Mouse (Mus musculus) liver, embryonic 14.5 days (tissue): Measurements from ENCODE around the gene Ldlrad2. TPM values are rescaled to one million over a fixed set of nuclear protein-coding genes. Genes with fewer than 3 reads are reported as not detected.
A peak's percentile ranks its signal among the peaks of the same experiment; 100 is the strongest.

Experiments used
- ATAC-seq: fragments of 200-750 bp; cut with Nextera tagmentation; 2 replicates; pipeline ENCODE4 v1.8.0; 2017; ENCODE audit warnings: moderate number of reproducible peaks, mild to moderate bottlenecking, moderate library complexity; ENCODE audit not compliant: insufficient read depth
- DNase-seq, 3 experiments: peaks; one replicate each; pipeline ENCODE4 v3.0.0-alpha.2; 2012 to 2013; ENCODE audit warnings: low read depth in 3 of 3, low spot score in 3 of 3
- H3K27ac ChIP-seq: fragments of 300-500 bp; sonication (generic); 2 replicates; pipeline ENCODE4 v1.5.1; 2014; ENCODE audit warnings: moderate library complexity, mild to moderate bottlenecking, control low read depth, inconsistent platforms
- H3K27me3 ChIP-seq: fragments of 300-500 bp; sonication (generic); 2 replicates; pipeline ENCODE4 v1.6.1; 2014; ENCODE audit warnings: mild to moderate bottlenecking, low read length, moderate library complexity; ENCODE audit not compliant: control insufficient read depth, insufficient read depth
- H3K36me3 ChIP-seq: fragments of 300-500 bp; sonication (generic); replicated peaks from 2 replicates; pipeline ENCODE4 v1.6.1; 2014; ENCODE audit warnings: low read depth; ENCODE audit not compliant: control insufficient read depth, insufficient read depth
- H3K4me1 ChIP-seq, 2 experiments: fragments of 200-500 bp in 1 of 2; fragments of 300-500 bp in 1 of 2; sonication (generic) in 1 of 2; replicated peaks; 2 replicates each; pipeline ENCODE4 v1.6.1; 2012 to 2014; ENCODE audit warnings: antibody characterized with exemption in 1 of 2, inconsistent platforms in 1 of 2, low read length in 1 of 2; ENCODE audit not compliant: control insufficient read depth in 2 of 2, insufficient read depth in 2 of 2
- H3K4me2 ChIP-seq: fragments of 300-500 bp; sonication (generic); 2 replicates; pipeline ENCODE4 v1.6.1; 2014; ENCODE audit warnings: low read depth, mild to moderate bottlenecking, control low read depth, moderate library complexity
- H3K4me3 ChIP-seq, 2 experiments: fragments of 200-500 bp in 1 of 2; fragments of 300-500 bp in 1 of 2; sonication (generic) in 1 of 2; 2 replicates each; pipeline ENCODE4 v1.5.1; 2012 to 2014; ENCODE audit warnings: low read depth in 2 of 2, low read length in 2 of 2, mild to moderate bottlenecking in 2 of 2, control low read depth in 1 of 2, inconsistent platforms in 1 of 2, moderate library complexity in 1 of 2; ENCODE audit not compliant: insufficient read depth in 1 of 2
- H3K9ac ChIP-seq: fragments of 300-500 bp; sonication (generic); replicated peaks from 2 replicates; pipeline ENCODE4 v1.6.1; 2014; ENCODE audit warnings: mild to moderate bottlenecking, control low read depth, moderate library complexity
- H3K9me3 ChIP-seq: fragments of 300-500 bp; sonication (generic); 2 replicates; pipeline ENCODE4 v1.6.1; 2016; ENCODE audit warnings: low read length, mixed read lengths; ENCODE audit not compliant: control insufficient read depth
- CTCF ChIP-seq: IDR thresholded peaks from 2 replicates; pipeline ENCODE4 v1.5.1; 2016; ENCODE audit warnings: antibody characterized with exemption, low read depth, control low read depth
- EP300 ChIP-seq: IDR thresholded peaks from 2 replicates; pipeline ENCODE4 v1.6.1; 2016; ENCODE audit warnings: antibody characterized with exemption, low read depth
- WGBS: fragments of 180-500 bp; shearing (Covaris S2); extraction: QIAGEN DNeasy Blood & Tissue Kit; methylation state at CpG from one replicate; pipeline ENCODE4 v1.1.7; 2014; ENCODE audit not compliant: insufficient replicate concordance; 5-methylcytosine and 5-hydroxymethylcytosine counted together
- polyA plus RNA-seq, 2 experiments: library from polyadenylated mRNA; depleted of rRNA in 1 of 2; stranded (reverse) in 1 of 2; unstranded in 1 of 2; fragments of >200 nt; fragmentation: Nextera tagmentation in 1 of 2; extraction: Ambion mirVana in 1 of 2; gene quantifications; 2 replicates each; pipeline versions ENCODE4 v1.2.1 to v1.2.3; 2012 to 2014

Ldlrad2 gene
- polyA plus RNA-seq, 2 experiments, result not detected

GRCm38 (mm10) chr4:137556673-137557210, 17.6 kb downstream of the Ldlrad2 start:
- Histone ChIP-seq H3K4me3 (no peak overlapping the region), H3K27me3 (no peaks in the 10 kb centered on the region), H3K27ac (no peak overlapping the region), H3K9me3 (no peaks in the 10 kb centered on the region), H3K36me3 (no peaks in the 10 kb centered on the region), H3K9ac (no peak overlapping the region), H3K4me1 (no peaks in the 10 kb centered on the region), H3K4me2 (no peak overlapping the region)
- ATAC-seq (no peak), DNase-seq (no peak)
- 79% methylated on average over 16 of the region's 16 CpGs for WGBS
- TF ChIP-seq EP300, result no peak
- no peak for TF ChIP-seq CTCF

- Histone ChIP-seq H3K36me3 (no peaks in the 10 kb centered on the region), H3K4me1 (no peaks in the 10 kb centered on the region), H3K9ac (no peak overlapping the region), H3K4me3 (no peak overlapping the region), H3K27me3 (no peaks in the 10 kb centered on the region), H3K27ac (no peak overlapping the region), H3K9me3 (no peaks in the 10 kb centered on the region), H3K4me2 (no peak overlapping the region)
- WGBS, result 86% methylated on average over 17 of the region's 17 CpGs
- DNase-seq (no peak), ATAC-seq (no peak)
- TF ChIP-seq CTCF, result no peak
- no peak for TF ChIP-seq EP300
Measured at GRCm38 (mm10) chr4:137553466-137553865, 20.9 kb downstream of the Ldlrad2 start.

GRCm38 (mm10) chr4:137546003-137546525, 28.3 kb downstream of the Ldlrad2 start:
- ATAC-seq (no peak), DNase-seq (peak in 1 of 3 experiments; percentile 9)
- Histone ChIP-seq H3K27me3 (no peaks in the 10 kb centered on the region), H3K27ac (no peak overlapping the region), H3K4me2 (no peak overlapping the region), H3K9ac (no peak overlapping the region), H3K4me1 (no peaks in the 10 kb centered on the region), H3K9me3 (no peaks in the 10 kb centered on the region), H3K36me3 (no peaks in the 10 kb centered on the region), H3K4me3 (no peak overlapping the region)
- TF ChIP-seq CTCF (peak; percentile 74), EP300 (no peak)
- WGBS, result 56% methylated on average over 5 of the region's 5 CpGs

GRCm38 (mm10) chr4:137545568-137545967, 28.8 kb downstream of the Ldlrad2 start:
- 71% methylated on average over 9 of the region's 9 CpGs for WGBS
- Histone ChIP-seq H3K27ac (no peak overlapping the region), H3K4me3 (no peak overlapping the region), H3K36me3 (no peaks in the 10 kb centered on the region), H3K27me3 (no peaks in the 10 kb centered on the region), H3K9ac (no peak overlapping the region), H3K9me3 (no peaks in the 10 kb centered on the region), H3K4me1 (no peaks in the 10 kb centered on the region), H3K4me2 (no peak overlapping the region)
- DNase-seq (no peak), ATAC-seq (no peak)
- no peak for TF ChIP-seq CTCF
- TF ChIP-seq EP300, result no peak

- no peak for TF ChIP-seq CTCF
- no peak for TF ChIP-seq EP300
- H3K4me3 ChIP-seq, result no peak overlapping the region
- H3K36me3 ChIP-seq, result no peaks in the 10 kb centered on the region
- no peak for ATAC-seq
- WGBS, result 61% methylated on average over 10 of the region's 10 CpGs
- no peak for DNase-seq
- no peaks in the 10 kb centered on the region for H3K9me3 ChIP-seq
- H3K9ac ChIP-seq, result no peak overlapping the region
- no peaks in the 10 kb centered on the region for H3K27me3 ChIP-seq
- H3K4me1 ChIP-seq, result no peaks in the 10 kb centered on the region
- H3K27ac ChIP-seq, result no peak overlapping the region
- no peak overlapping the region for H3K4me2 ChIP-seq
Measured at GRCm38 (mm10) chr4:137542968-137543367, 31.4 kb downstream of the Ldlrad2 start.
